Mouse (Mus musculus): ENCODE measurements around the gene Rtcb. TPM values are rescaled to one million over a fixed set of nuclear protein-coding genes. Genes with fewer than 3 reads are reported as not detected.

Gene Rtcb
- polyA plus RNA-seq, 1 experiment from 2014 or later = 72.4 TPM

DNA sequence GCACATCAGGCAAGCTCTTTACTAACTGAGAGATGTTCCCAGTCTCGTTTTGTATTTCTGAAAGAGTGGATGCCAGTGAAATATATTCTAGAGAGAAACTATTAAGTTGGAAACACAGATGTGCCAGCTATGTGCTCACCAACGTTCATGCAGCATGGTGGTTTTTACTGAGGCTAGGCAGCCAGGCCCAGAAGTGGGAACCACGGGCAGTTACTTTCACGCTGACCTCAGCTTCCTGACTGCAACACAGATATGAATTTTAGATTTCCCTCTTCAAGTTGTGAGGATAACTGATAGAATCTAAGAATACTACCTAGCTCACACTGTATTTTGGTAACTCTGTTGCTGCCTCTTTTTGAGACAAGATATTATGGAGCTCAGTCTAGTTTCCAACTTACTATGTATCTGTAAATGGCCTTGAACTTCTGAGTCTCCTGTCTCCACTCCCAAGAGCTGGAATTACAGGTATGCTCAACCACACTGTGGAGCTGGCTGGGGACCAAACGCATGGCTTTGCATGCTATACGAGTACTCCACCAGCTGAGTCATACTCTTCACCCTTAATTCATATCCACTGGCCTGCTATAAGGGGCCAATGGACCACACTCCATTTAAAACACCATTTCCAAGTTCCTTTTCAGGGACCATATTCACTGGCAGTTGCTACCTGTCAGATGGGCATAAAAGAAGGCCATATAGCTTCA lies 31.9 kb upstream of the Rtcb start:
- Histone ChIP-seq H3K27me3 (replicated peaks; ENCODE audit: control insufficient read depth, insufficient read depth, low read length) (no peaks in the 10 kb centered on the region), H3K9me3 (ENCODE audit: control insufficient read depth) (no peaks in the 10 kb centered on the region), H3K27ac (ENCODE audit: low read depth, low read length) (no peak overlapping the region), H3K4me3 (ENCODE audit: low read depth, low read length) (no peak overlapping the region), H3K4me2 (replicated peaks; ENCODE audit: low read depth) (no peak overlapping the region), H3K36me3 (ENCODE audit: control insufficient read depth, insufficient read depth) (no peaks in the 10 kb centered on the region), H3K9ac (ENCODE audit: low read depth, low read length) (no peak overlapping the region), H3K4me1 (replicated peaks; ENCODE audit: control insufficient read depth, insufficient read depth, low read length) (no peaks in the 10 kb centered on the region)
- 72% methylated on average over 6 of the region's 6 CpGs for WGBS
- ATAC-seq = no peak
- TF ChIP-seq CTCF (IDR thresholded peaks at IDR 0.05; ENCODE audit: low read depth) = no peak

- ATAC-seq = no peak
- Histone ChIP-seq H3K4me1 (replicated peaks; ENCODE audit: control insufficient read depth, insufficient read depth, low read length) (no peaks in the 10 kb centered on the region), H3K9me3 (ENCODE audit: control insufficient read depth) (no peaks in the 10 kb centered on the region), H3K4me2 (replicated peaks; ENCODE audit: low read depth) (no peak overlapping the region), H3K27ac (ENCODE audit: low read depth, low read length) (no peak overlapping the region), H3K9ac (ENCODE audit: low read depth, low read length) (no peak overlapping the region), H3K27me3 (replicated peaks; ENCODE audit: control insufficient read depth, insufficient read depth, low read length) (no peaks in the 10 kb centered on the region), H3K36me3 (ENCODE audit: control insufficient read depth, insufficient read depth) (no peaks in the 10 kb centered on the region), H3K4me3 (ENCODE audit: low read depth, low read length) (no peak overlapping the region)
- WGBS = 72% methylated on average over 4 of the region's 4 CpGs
- TF ChIP-seq CTCF (IDR thresholded peaks at IDR 0.05; ENCODE audit: low read depth) = no peak
These were observed 15.3 kb upstream of the Rtcb start for GRCm38 (mm10) chr10:85972915-85973314.

GRCm38 (mm10) chr10:85971826-85972225 lies 14.2 kb upstream of the Rtcb start:
- WGBS = 91% methylated on average over 9 of the region's 9 CpGs
- no peak for ATAC-seq
- no peaks in the 10 kb centered on the region for H3K36me3 ChIP-seq (ENCODE audit: control insufficient read depth, insufficient read depth)
- H3K9me3 ChIP-seq (ENCODE audit: control insufficient read depth) = no peaks in the 10 kb centered on the region
- no peak overlapping the region for H3K4me2 ChIP-seq (replicated peaks; ENCODE audit: low read depth)
- H3K27ac ChIP-seq (ENCODE audit: low read depth, low read length) = no peak overlapping the region
- H3K9ac ChIP-seq (ENCODE audit: low read depth, low read length) = no peak overlapping the region
- no peaks in the 10 kb centered on the region for H3K4me1 ChIP-seq (replicated peaks; ENCODE audit: control insufficient read depth, insufficient read depth, low read length)
- no peak overlapping the region for H3K4me3 ChIP-seq (ENCODE audit: low read depth, low read length)
- no peaks in the 10 kb centered on the region for H3K27me3 ChIP-seq (replicated peaks; ENCODE audit: control insufficient read depth, insufficient read depth, low read length)
- no peak for TF ChIP-seq CTCF (IDR thresholded peaks at IDR 0.05; ENCODE audit: low read depth)

GRCm38 (mm10) chr10:85969894-85970620 lies 12.4 kb upstream of the Rtcb start:
- Histone ChIP-seq H3K27ac (ENCODE audit: low read depth, low read length) (no peak overlapping the region), H3K9me3 (ENCODE audit: control insufficient read depth) (no peaks in the 10 kb centered on the region), H3K4me3 (ENCODE audit: low read depth, low read length) (no peak overlapping the region), H3K4me1 (replicated peaks; ENCODE audit: control insufficient read depth, insufficient read depth, low read length) (no peaks in the 10 kb centered on the region), H3K4me2 (replicated peaks; ENCODE audit: low read depth) (no peak overlapping the region), H3K9ac (ENCODE audit: low read depth, low read length) (no peak overlapping the region), H3K27me3 (replicated peaks; ENCODE audit: control insufficient read depth, insufficient read depth, low read length) (no peaks in the 10 kb centered on the region), H3K36me3 (ENCODE audit: control insufficient read depth, insufficient read depth) (no peaks in the 10 kb centered on the region)
- 40% methylated on average over 8 of the region's 8 CpGs for WGBS
- no peak for TF ChIP-seq CTCF (IDR thresholded peaks at IDR 0.05; ENCODE audit: low read depth)
- no peak for ATAC-seq

DNA sequence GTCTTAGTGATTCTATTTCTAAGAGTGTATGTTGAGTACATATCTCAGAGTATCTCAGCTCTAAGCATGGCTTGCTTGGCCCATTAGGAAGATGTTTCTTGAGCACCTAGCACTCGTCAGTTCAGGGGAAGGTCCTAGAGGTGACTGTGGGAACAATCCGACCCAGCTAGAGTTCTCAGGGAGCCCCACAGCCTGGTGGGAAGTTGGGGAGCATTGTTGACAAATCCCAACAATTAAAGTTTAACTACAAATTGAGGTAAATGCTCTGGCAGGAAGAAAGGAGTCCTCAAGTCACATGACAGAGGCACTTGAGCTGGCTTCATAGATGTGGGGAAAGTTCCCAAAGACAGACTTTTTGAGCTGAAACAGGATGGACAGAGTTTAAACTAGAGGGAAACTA lies 11.1 kb upstream of the Rtcb start:
- H3K36me3 ChIP-seq (ENCODE audit: control insufficient read depth, insufficient read depth) = no peaks in the 10 kb centered on the region
- WGBS = 48% methylated on average over 2 of the region's 2 CpGs
- TF ChIP-seq CTCF (IDR thresholded peaks at IDR 0.05; ENCODE audit: low read depth) = no peak
- no peak for ATAC-seq
- H3K27me3 ChIP-seq (replicated peaks; ENCODE audit: control insufficient read depth, insufficient read depth, low read length) = no peaks in the 10 kb centered on the region
- no peak overlapping the region for H3K4me2 ChIP-seq (replicated peaks; ENCODE audit: low read depth)
- H3K27ac ChIP-seq (ENCODE audit: low read depth, low read length) = no peak overlapping the region
- no peak overlapping the region for H3K4me3 ChIP-seq (ENCODE audit: low read depth, low read length)
- no peak overlapping the region for H3K9ac ChIP-seq (ENCODE audit: low read depth, low read length)
- H3K9me3 ChIP-seq (ENCODE audit: control insufficient read depth) = no peaks in the 10 kb centered on the region
- H3K4me1 ChIP-seq (replicated peaks; ENCODE audit: control insufficient read depth, insufficient read depth, low read length) = no peaks in the 10 kb centered on the region

- Histone ChIP-seq H3K36me3 (ENCODE audit: control insufficient read depth, insufficient read depth) (no peaks in the 10 kb centered on the region), H3K27ac (ENCODE audit: low read depth, low read length) (no peak overlapping the region), H3K4me1 (replicated peaks; ENCODE audit: control insufficient read depth, insufficient read depth, low read length) (no peaks in the 10 kb centered on the region), H3K27me3 (replicated peaks; ENCODE audit: control insufficient read depth, insufficient read depth, low read length) (no peaks in the 10 kb centered on the region), H3K9ac (ENCODE audit: low read depth, low read length) (no peak overlapping the region), H3K4me3 (ENCODE audit: low read depth, low read length) (no peak overlapping the region), H3K4me2 (replicated peaks; ENCODE audit: low read depth) (no peak overlapping the region), H3K9me3 (ENCODE audit: control insufficient read depth) (no peaks in the 10 kb centered on the region)
- WGBS = 12% methylated on average over 7 of the region's 7 CpGs
- TF ChIP-seq CTCF (IDR thresholded peaks at IDR 0.05; ENCODE audit: low read depth) = peak; percentile 94
- ATAC-seq = peak; percentile 28; the same call in 1 of the 2 replicates
These were observed 10.6 kb upstream of the Rtcb start for GRCm38 (mm10) chr10:85968157-85968634.
